Mouse (Mus musculus): ENCODE data around the gene Mc1r.
A peak's percentile ranks its signal among the peaks of the same experiment; 100 is the strongest.
"Not testable (repeated sequence)": the region's sequence is repeated elsewhere in the genome, so short reads cannot be mapped to it uniquely, and the experiment has no call there.

Mc1r gene

GRCm38 (mm10) chr8:123431616-123432365 lies 24.9 kb downstream of the Mc1r start:
- DNase-seq (ENCODE audit: low spot score in 2 of 2) = no peak

GRCm38 (mm10) chr8:123432381-123432780 lies 25.5 kb downstream of the Mc1r start:
- DNase-seq (ENCODE audit: low spot score in 2 of 2) = no peak

GRCm38 (mm10) chr8:123433241-123433974 lies 26.5 kb downstream of the Mc1r start:
- not testable (repeated sequence) for DNase-seq (ENCODE audit: low spot score in 2 of 2)

- DNase-seq (ENCODE audit: low spot score in 2 of 2) = no peak
Observed at GRCm38 (mm10) chr8:123441788-123442187, 34.9 kb downstream of the Mc1r start.

- no peak for DNase-seq (ENCODE audit: low spot score in 2 of 2)
Observed at GRCm38 (mm10) chr8:123442351-123442750, 35.4 kb downstream of the Mc1r start.

GRCm38 (mm10) chr8:123442871-123443575 lies 36.1 kb downstream of the Mc1r start:
- DNase-seq (ENCODE audit: low spot score in 2 of 2) = peak; percentile 83 to 89

- DNase-seq (ENCODE audit: low spot score in 2 of 2) = no peak
Observed at GRCm38 (mm10) chr8:123443576-123443921, 36.6 kb downstream of the Mc1r start.

- DNase-seq (ENCODE audit: low spot score in 2 of 2) = no peak
Observed at GRCm38 (mm10) chr8:123444131-123444530, 37.2 kb downstream of the Mc1r start.

GRCm38 (mm10) chr8:123445981-123446380 lies 39.1 kb downstream of the Mc1r start:
- no peak for DNase-seq (ENCODE audit: low spot score in 2 of 2)

- DNase-seq (ENCODE audit: low spot score in 2 of 2) = no peak
Observed at GRCm38 (mm10) chr8:123446799-123447198, 39.9 kb downstream of the Mc1r start.

GRCm38 (mm10) chr8:123450783-123451182 lies 43.9 kb downstream of the Mc1r start:
- DNase-seq (ENCODE audit: low spot score in 2 of 2) = no peak

- not testable (repeated sequence) for DNase-seq (ENCODE audit: low spot score in 2 of 2)
Observed at GRCm38 (mm10) chr8:123451747-123452146, 44.8 kb downstream of the Mc1r start.

- no peak for DNase-seq (ENCODE audit: low spot score in 2 of 2)
Observed at GRCm38 (mm10) chr8:123452149-123452548, 45.2 kb downstream of the Mc1r start.

- DNase-seq (ENCODE audit: low spot score in 2 of 2) = no peak
Observed at GRCm38 (mm10) chr8:123453291-123453690, 46.4 kb downstream of the Mc1r start.

GRCm38 (mm10) chr8:123453951-123454350 lies 47.0 kb downstream of the Mc1r start:
- DNase-seq (ENCODE audit: low spot score in 2 of 2) = no peak

GRCm38 (mm10) chr8:123454559-123454958 lies 47.7 kb downstream of the Mc1r start:
- no peak for DNase-seq (ENCODE audit: low spot score in 2 of 2)

Data from frontal cortex, postnatal 10 days (tissue).